Mouse (Mus musculus) liver, embryonic 14.5 days (tissue): ENCODE data around the gene Vasn.

Experiments
- CTCF ChIP-seq: IDR thresholded peaks from 2 replicates; pipeline ENCODE4 v1.5.1; 2016; ENCODE audit warnings: antibody characterized with exemption, low read depth, control low read depth
- EP300 ChIP-seq: IDR thresholded peaks from 2 replicates; pipeline ENCODE4 v1.6.1; 2016; ENCODE audit warnings: antibody characterized with exemption, low read depth

- TF ChIP-seq CTCF: no peak
- no peak for TF ChIP-seq EP300
Measured at GRCm38 (mm10) chr16:4603453-4603837, 36.3 kb upstream of the Vasn start.
